Comparison of ENCODE assay signal across 9 mouse cellular contexts in the genomic region with DNA sequence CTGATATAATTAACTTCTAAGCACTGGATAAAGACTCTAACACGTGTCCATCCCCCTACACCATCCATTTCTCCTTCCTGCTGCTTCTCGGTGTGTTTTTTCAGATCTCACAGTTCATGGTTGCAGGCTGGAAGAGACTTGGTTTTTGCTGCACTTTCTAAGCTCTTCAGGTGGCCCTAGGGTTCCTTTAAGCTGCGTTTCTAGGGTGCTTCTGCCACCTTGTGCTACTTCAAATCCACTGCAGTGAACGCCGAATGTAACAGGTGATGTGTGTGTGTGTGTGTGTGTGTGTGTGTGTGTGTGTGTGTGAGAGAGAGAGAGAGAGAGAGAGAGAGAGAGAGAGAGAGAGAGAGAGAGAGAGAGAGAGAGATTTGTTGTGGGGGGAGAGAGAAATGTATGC.
DNase-seq lines count a peak whose midpoint lies in the region; ATAC-seq and TF ChIP-seq lines count a peak whose summit lies in the region.
"Had no signal": no experiment of that assay in that cellular context is flagged by ENCODE, and none has a peak within 500 bp of the region (broad histone marks: within the 10 kb centered on the region; RNA-seq: fewer than 3 reads in every experiment).

No protein-coding gene starts in this region.

- peak overlapping the region; percentile 55 for H3K4me2 ChIP-seq in heart, embryonic 15.5 days
- H3K4me2 ChIP-seq in neural tube, embryonic 14.5 days (ENCODE audit: low read depth, low read length), result no peak overlapping the region

- no peaks in the 10 kb centered on the region for H3K27me3 ChIP-seq in heart, embryonic 15.5 days
- H3K27me3 ChIP-seq in kidney, adult 2 months (replicated peaks; ENCODE audit: control insufficient read depth, insufficient read depth, low read length), result no peaks in the 10 kb centered on the region
- H3K27me3 ChIP-seq in neural tube, embryonic 14.5 days (ENCODE audit: control insufficient read depth, insufficient read depth, low read length), result no peaks in the 10 kb centered on the region

- H3K9ac ChIP-seq in heart, embryonic 15.5 days, result no peak overlapping the region
- no peak overlapping the region for H3K9ac ChIP-seq in neural tube, embryonic 14.5 days (replicated peaks; ENCODE audit: low read depth, low read length)

- H3K4me3 ChIP-seq in heart, embryonic 15.5 days, result no peak overlapping the region
- no peak overlapping the region for H3K4me3 ChIP-seq in kidney, adult 2 months (ENCODE audit: insufficient read depth, low read depth, low read length)
- H3K4me3 ChIP-seq in neural tube, embryonic 14.5 days (ENCODE audit: low read depth, low read length), result no peak overlapping the region

- H3K36me3 ChIP-seq in heart, embryonic 15.5 days, result no peaks in the 10 kb centered on the region
- no peaks in the 10 kb centered on the region for H3K36me3 ChIP-seq in kidney, adult 2 months (ENCODE audit: control insufficient read depth, insufficient read depth, low read length)
- no peaks in the 10 kb centered on the region for H3K36me3 ChIP-seq in neural tube, embryonic 14.5 days (ENCODE audit: control insufficient read depth, insufficient read depth, low read length)

- H3K27ac ChIP-seq in heart, embryonic 15.5 days, result no peak overlapping the region
- H3K27ac ChIP-seq in kidney, adult 2 months (ENCODE audit: insufficient read depth, low read depth, low read length), result no peak overlapping the region
- no peak overlapping the region for H3K27ac ChIP-seq in neural tube, embryonic 14.5 days (ENCODE audit: low read depth, low read length)
- H3K27ac ChIP-seq: macrophage had no signal

- no peak for TF ChIP-seq POLR2A in kidney, adult 2 months (IDR thresholded peaks at IDR 0.05; ENCODE audit: low read depth, low read length)

- peak; percentile 80 for TF ChIP-seq CTCF in kidney, adult 2 months (conservative IDR thresholded peaks at IDR 0.05; ENCODE audit: insufficient read depth, insufficient read length, low read depth, low read length)

- WGBS in heart, embryonic 15.5 days, result 10% methylated on average over 5 of the region's 5 CpGs
- WGBS in kidney, adult 2 months, result 22% methylated on average over 5 of the region's 5 CpGs
- WGBS in neural tube, embryonic 14.5 days, result 43% methylated on average over 5 of the region's 5 CpGs

- DNase-seq in heart, adult 18-20 months, result no peak
- DNase-seq in R1 (ENCODE audit: low read depth, low spot score), result peak; percentile 63
- peak; percentile 81 for DNase-seq in kidney, adult 2 months
- no peak for DNase-seq in urinary bladder, postnatal 10 days (ENCODE audit: low spot score)
- no peak for DNase-seq in natural killer cell, adult 2 months (ENCODE audit: low spot score in 2 of 2)
- no peak for DNase-seq in layer of hippocampus, adult 8-10 months (ENCODE audit: low spot score in 2 of 2)

- ATAC-seq in heart, embryonic 15.5 days (replicated peaks; ENCODE audit: insufficient number of reproducible peaks, insufficient read depth, low FRiP score, low read depth), result no peak
- peak; percentile 79; the same call in 1 of the 2 replicates for ATAC-seq in neural tube, embryonic 14.5 days (ENCODE audit: low read depth)

- peaks cover 17% of the 10 kb centered on the region for H3K4me1 ChIP-seq in heart, embryonic 15.5 days (replicated peaks)
- peaks cover 30% of the 10 kb centered on the region; the same call in 1 of the 2 replicates for H3K4me1 ChIP-seq in kidney, adult 2 months (ENCODE audit: control insufficient read depth, insufficient read depth, low read length)
- no peaks in the 10 kb centered on the region for H3K4me1 ChIP-seq in neural tube, embryonic 14.5 days (ENCODE audit: control insufficient read depth, insufficient read depth, low read length)

- H3K9me3 ChIP-seq in heart, embryonic 15.5 days (replicated peaks), result no peaks in the 10 kb centered on the region
- no peaks in the 10 kb centered on the region for H3K9me3 ChIP-seq in neural tube, embryonic 14.5 days (ENCODE audit: control insufficient read depth, low read length)

Comparison
In these comparisons a context has a peak if more than half of its experiments do, and no peak if none do; other contexts are left out.
1. DNase-seq: peak in R1 (single experiment) and kidney, adult 2 months (single experiment); none in heart, adult 18-20 months (0 of 2), urinary bladder, postnatal 10 days (single experiment), natural killer cell, adult 2 months (0 of 2) and layer of hippocampus, adult 8-10 months (0 of 2).